Mouse (Mus musculus) limb, embryonic 14.5 days (tissue): Measurements from ENCODE around the gene Gm49383. TPM values are rescaled to one million over a fixed set of nuclear protein-coding genes. Genes with fewer than 3 reads are reported as not detected.
A peak's percentile ranks its signal among the peaks of the same experiment; 100 is the strongest.

Experiments used
- ATAC-seq: fragments of 200-750 bp; cut with Nextera tagmentation; 2 replicates; pipeline ENCODE4 v1.8.0; 2017; ENCODE audit warnings: low read depth, moderate number of reproducible peaks, moderate TSS enrichment; ENCODE audit not compliant: low FRiP score
- DNase-seq: peaks from one replicate; pipeline ENCODE4 v3.0.0-alpha.2; 2015; ENCODE audit warnings: low spot score
- H3K27ac ChIP-seq: fragments of 300-500 bp; sonication (generic); replicated peaks from 2 replicates; pipeline ENCODE4 v1.5.1; 2014; ENCODE audit warnings: low read depth, mild to moderate bottlenecking, low read length, moderate library complexity, mixed read lengths
- H3K27me3 ChIP-seq: fragments of 300-500 bp; sonication (generic); 2 replicates; pipeline ENCODE4 v1.6.1; 2014; ENCODE audit warnings: low read length, mixed read lengths; ENCODE audit not compliant: control insufficient read depth, insufficient read depth
- H3K36me3 ChIP-seq: fragments of 300-500 bp; sonication (generic); 2 replicates; pipeline ENCODE4 v1.6.1; 2014; ENCODE audit warnings: mild to moderate bottlenecking, low read length, moderate library complexity, mixed read lengths; ENCODE audit not compliant: control insufficient read depth, insufficient read depth
- H3K4me1 ChIP-seq: fragments of 300-500 bp; sonication (generic); 2 replicates; pipeline ENCODE4 v1.6.1; 2014; ENCODE audit warnings: antibody characterized with exemption, low read length, mixed read lengths; ENCODE audit not compliant: control insufficient read depth, insufficient read depth
- H3K4me2 ChIP-seq: fragments of 300-500 bp; sonication (generic); replicated peaks from 2 replicates; pipeline ENCODE4 v1.6.1; 2014; ENCODE audit warnings: low read depth, mild to moderate bottlenecking, low read length, moderate library complexity; ENCODE audit not compliant: severe bottlenecking
- H3K4me3 ChIP-seq: fragments of 300-500 bp; sonication (generic); replicated peaks from 2 replicates; pipeline ENCODE4 v1.5.1; 2014; ENCODE audit warnings: low read length
- H3K9ac ChIP-seq: fragments of 300-500 bp; sonication (generic); 2 replicates; pipeline ENCODE4 v1.6.1; 2014; ENCODE audit warnings: mild to moderate bottlenecking, low read depth, low read length, moderate library complexity; ENCODE audit not compliant: severe bottlenecking
- H3K9me3 ChIP-seq: fragments of 300-500 bp; sonication (generic); 2 replicates; pipeline ENCODE4 v1.6.1; 2016; ENCODE audit warnings: low read length; ENCODE audit not compliant: control insufficient read depth
- POLR2A ChIP-seq: fragments of 200-500 bp; IDR thresholded peaks from 2 replicates; pipeline ENCODE4 v1.8.0; 2012; ENCODE audit warnings: inconsistent platforms, mild to moderate bottlenecking, moderate library complexity, borderline replicate concordance; ENCODE audit not compliant: insufficient read depth, insufficient read length; ENCODE audit errors: extremely low read depth
- WGBS: fragments of 180-500 bp; shearing (Covaris S2); extraction: QIAGEN DNeasy Blood & Tissue Kit; methylation state at CpG from one replicate; pipeline ENCODE4 v1.1.7; 2014; 5-methylcytosine and 5-hydroxymethylcytosine counted together
- polyA plus RNA-seq, 2 experiments: library from polyadenylated mRNA; depleted of rRNA in 1 of 2; stranded (reverse) in 1 of 2; unstranded in 1 of 2; fragments of >200 nt; fragmentation: Nextera tagmentation in 1 of 2; extraction: Ambion mirVana in 1 of 2; gene quantifications; 2 replicates each; pipeline versions ENCODE4 v1.2.1 to v1.2.3; 2012 to 2014

Gm49383 gene
- polyA plus RNA-seq, 2 experiments = 7.6 to 21.8 TPM

- no peak for DNase-seq
- no peak overlapping the region for H3K4me2 ChIP-seq
- no peaks in the 10 kb centered on the region for H3K9me3 ChIP-seq
- peaks cover 48% of the 10 kb centered on the region for H3K36me3 ChIP-seq
- peaks cover 10% of the 10 kb centered on the region for H3K4me1 ChIP-seq
- TF ChIP-seq POLR2A = no peak
- WGBS = 89% methylated on average over 9 of the region's 9 CpGs
- no peak overlapping the region for H3K27ac ChIP-seq
- H3K9ac ChIP-seq = no peak overlapping the region
- no peak overlapping the region for H3K4me3 ChIP-seq
- H3K27me3 ChIP-seq = no peaks in the 10 kb centered on the region
- no peak for ATAC-seq
Observed at GRCm38 (mm10) chr12:69190074-69190473, 6.8 kb downstream of the Gm49383 start.

GRCm38 (mm10) chr12:69186811-69187471 lies 10.0 kb downstream of the Gm49383 start:
- no peaks in the 10 kb centered on the region for H3K27me3 ChIP-seq
- H3K4me1 ChIP-seq = peaks cover 13% of the 10 kb centered on the region
- DNase-seq = no peak
- peaks cover 51% of the 10 kb centered on the region for H3K36me3 ChIP-seq
- no peak for ATAC-seq
- TF ChIP-seq POLR2A = no peak
- no peak overlapping the region for H3K4me2 ChIP-seq
- no peaks in the 10 kb centered on the region for H3K9me3 ChIP-seq
- no peak overlapping the region for H3K4me3 ChIP-seq
- H3K9ac ChIP-seq = no peak overlapping the region
- no peak overlapping the region for H3K27ac ChIP-seq
- WGBS = 70% methylated on average over 5 of the region's 5 CpGs

GRCm38 (mm10) chr12:69185371-69185770 lies 11.5 kb downstream of the Gm49383 start:
- peak overlapping the region; percentile 90 for H3K9ac ChIP-seq
- H3K27ac ChIP-seq = no peak overlapping the region
- no peaks in the 10 kb centered on the region for H3K9me3 ChIP-seq
- peak overlapping the region; percentile 65 for H3K4me3 ChIP-seq
- peaks cover 13% of the 10 kb centered on the region for H3K4me1 ChIP-seq
- H3K36me3 ChIP-seq = peaks cover 49% of the 10 kb centered on the region
- TF ChIP-seq POLR2A = no peak
- 80% methylated on average over 7 of the region's 7 CpGs for WGBS
- H3K4me2 ChIP-seq = peak overlapping the region; percentile 89
- no peaks in the 10 kb centered on the region for H3K27me3 ChIP-seq
- ATAC-seq (no peak), DNase-seq (no peak)

GRCm38 (mm10) chr12:69184342-69185295 lies 12.3 kb downstream of the Gm49383 start:
- Histone ChIP-seq H3K9me3 (no peaks in the 10 kb centered on the region), H3K27me3 (no peaks in the 10 kb centered on the region), H3K9ac (peak overlapping the region; percentile 90), H3K4me1 (peaks cover 13% of the 10 kb centered on the region), H3K36me3 (peaks cover 42% of the 10 kb centered on the region), H3K4me3 (peak overlapping the region; percentile 65), H3K27ac (peak overlapping the region; percentile 80), H3K4me2 (peak overlapping the region; percentile 89)
- ATAC-seq (peak; percentile 45), DNase-seq (peak; percentile 20)
- 4% methylated on average over 45 of the region's 86 CpGs for WGBS
- no peak for TF ChIP-seq POLR2A

GRCm38 (mm10) chr12:69183583-69184308 lies 13.2 kb downstream of the Gm49383 start, which contains the start of the genes Rpl36al and Mgat2:
Gene Rpl36al, minus strand, starts transcription at chr12:69184083.
Gene Mgat2, plus strand, starts transcription at chr12:69184157.
- Histone ChIP-seq H3K9me3 (no peaks in the 10 kb centered on the region), H3K9ac (peak within 1 kb of the TSS; percentile 90), H3K4me3 (peak within 1 kb of the TSS; percentile 65), H3K27ac (peak within 1 kb of the TSS; percentile 80), H3K27me3 (no peaks in the 10 kb centered on the region), H3K4me1 (peaks cover 13% of the 10 kb centered on the region), H3K36me3 (peaks cover 35% of the 10 kb centered on the region), H3K4me2 (peak within 1 kb of the TSS; percentile 89)
- peak; percentile 95; the same call in 1 of the 2 replicates for TF ChIP-seq POLR2A
- under 1% methylated on average over 62 of the region's 84 CpGs for WGBS
- peak; percentile 100 for DNase-seq
- peak; percentile 99 for ATAC-seq
